Mouse (Mus musculus): ENCODE results near the gene Cldn10. TPM values are rescaled to one million over a fixed set of nuclear protein-coding genes. Genes with fewer than 3 reads are reported as not detected.
A peak's percentile ranks its signal among the peaks of the same experiment; 100 is the strongest.

The Cldn10 gene
- total RNA-seq, 2 experiments from 2014 or later = 0.54 to 10.3 TPM

GRCm38 (mm10) chr14:118826346-118826745 is 38.6 kb downstream of the Cldn10 start:
- DNase-seq (ENCODE audit: low spot score in 2 of 2) = no peak

GRCm38 (mm10) chr14:118827283-118827904 is 39.7 kb downstream of the Cldn10 start:
- DNase-seq (ENCODE audit: low spot score in 2 of 2) = no peak

- DNase-seq (ENCODE audit: low spot score in 2 of 2) = no peak
Observed at GRCm38 (mm10) chr14:118829331-118830095, 41.8 kb downstream of the Cldn10 start.

- DNase-seq (ENCODE audit: low spot score in 2 of 2) = no peak
Observed at GRCm38 (mm10) chr14:118831597-118831996, 43.9 kb downstream of the Cldn10 start.

GRCm38 (mm10) chr14:118833241-118833640 is 45.5 kb downstream of the Cldn10 start:
- DNase-seq (ENCODE audit: low spot score in 2 of 2) = no peak

- DNase-seq (ENCODE audit: low spot score in 2 of 2) = no peak
Observed at GRCm38 (mm10) chr14:118834313-118834712, 46.6 kb downstream of the Cldn10 start.

- no peak for DNase-seq (ENCODE audit: low spot score in 2 of 2)
Observed at GRCm38 (mm10) chr14:118836145-118836544, 48.4 kb downstream of the Cldn10 start.

GRCm38 (mm10) chr14:118836754-118837153 is 49.0 kb downstream of the Cldn10 start:
- DNase-seq (ENCODE audit: low spot score in 2 of 2) = no peak

- DNase-seq (ENCODE audit: low spot score in 2 of 2) = no peak
Observed at GRCm38 (mm10) chr14:118838556-118839120, 50.9 kb downstream of the Cldn10 start.

- DNase-seq (ENCODE audit: low spot score in 2 of 2) = no peak
Observed at GRCm38 (mm10) chr14:118839416-118839815, 51.7 kb downstream of the Cldn10 start.

- DNase-seq (ENCODE audit: low spot score in 2 of 2) = no peak
Observed at GRCm38 (mm10) chr14:118840027-118840426, 52.3 kb downstream of the Cldn10 start.

GRCm38 (mm10) chr14:118842353-118842752 is 54.6 kb downstream of the Cldn10 start:
- no peak for DNase-seq (ENCODE audit: low spot score in 2 of 2)

GRCm38 (mm10) chr14:118846834-118847233 is 59.1 kb downstream of the Cldn10 start:
- no peak for DNase-seq (ENCODE audit: low spot score in 2 of 2)

GRCm38 (mm10) chr14:118848171-118848570 is 60.5 kb downstream of the Cldn10 start:
- DNase-seq (ENCODE audit: low spot score in 2 of 2) = no peak

- DNase-seq (ENCODE audit: low spot score in 2 of 2) = no peak
Observed at GRCm38 (mm10) chr14:118850011-118850695, 62.4 kb downstream of the Cldn10 start.

GRCm38 (mm10) chr14:118850696-118851035 is 63.0 kb downstream of the Cldn10 start:
- DNase-seq (ENCODE audit: low spot score in 2 of 2) = no peak

- no peak for DNase-seq (ENCODE audit: low spot score in 2 of 2)
Observed at GRCm38 (mm10) chr14:118851496-118852107, 63.9 kb downstream of the Cldn10 start.

GRCm38 (mm10) chr14:118854371-118855114 is 66.8 kb downstream of the Cldn10 start:
- peak; percentile 10 to 11 for DNase-seq (ENCODE audit: low spot score in 2 of 2)

GRCm38 (mm10) chr14:118855141-118855800 is 67.6 kb downstream of the Cldn10 start:
- no peak for DNase-seq (ENCODE audit: low spot score in 2 of 2)

- no peak for DNase-seq (ENCODE audit: low spot score in 2 of 2)
Observed at GRCm38 (mm10) chr14:118856563-118856962, 68.9 kb downstream of the Cldn10 start.

All from adrenal gland, postnatal 4 days (tissue).